Mouse (Mus musculus): ENCODE results near the gene Magi2.

DNA sequence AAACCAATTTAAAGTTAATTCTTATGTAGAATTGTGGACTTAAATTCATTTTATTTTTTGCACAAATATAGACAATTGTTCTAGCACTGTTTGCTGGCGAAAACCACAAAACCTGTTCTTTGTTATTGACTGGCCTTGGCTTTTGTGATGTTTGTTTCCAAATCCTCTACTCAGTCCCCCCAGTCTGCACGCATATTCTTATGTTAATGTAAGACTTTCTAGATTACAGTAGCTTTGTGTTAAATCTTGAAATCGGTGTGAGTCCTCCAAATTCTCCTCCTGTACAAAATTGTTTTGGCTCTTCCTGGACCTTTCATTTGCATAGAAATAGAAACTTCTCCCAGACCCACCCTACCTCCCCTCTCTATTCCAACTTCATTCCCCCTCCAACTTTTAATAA lies 1242.9 kb downstream of the Magi2 start:
- TF ChIP-seq CTCF (IDR thresholded peaks at IDR 0.05; ENCODE audit: extremely low read depth, insufficient read depth, insufficient read length, insufficient replicate concordance) (no peak), POLR2A (IDR thresholded peaks at IDR 0.05; ENCODE audit: low read depth, low read length) (no peak)
